8 mouse cellular contexts compared by ENCODE assay signal in genomic region chr2:152094856-152095545, GRCm38 (mm10). TPM values are rescaled to one million over a fixed set of nuclear protein-coding genes. Genes with fewer than 3 reads are reported as not detected.
A peak's percentile ranks its signal among the peaks of the same experiment; 100 is the strongest.
DNase-seq lines count a peak whose midpoint lies in the region; ATAC-seq and TF ChIP-seq lines count a peak whose summit lies in the region.

No protein-coding gene starts in this region.

- peaks cover 56% of the 10 kb centered on the region for H3K27me3 ChIP-seq in lung, embryonic 16.5 days (ENCODE audit: control insufficient read depth, insufficient read depth, low read depth, low read length)
- H3K27me3 ChIP-seq in embryonic facial prominence, embryonic 14.5 days (replicated peaks; ENCODE audit: control insufficient read depth, insufficient read depth, low read length), result peaks cover 57% of the 10 kb centered on the region
- peaks cover 51% of the 10 kb centered on the region for H3K27me3 ChIP-seq in intestine, postnatal 0 days (replicated peaks; ENCODE audit: control insufficient read depth, insufficient read depth, low read length)
- peaks cover 63% of the 10 kb centered on the region for H3K27me3 ChIP-seq in stomach, embryonic 15.5 days (replicated peaks)

- H3K9me3 ChIP-seq in lung, embryonic 16.5 days (ENCODE audit: control insufficient read depth, low read length), result no peaks in the 10 kb centered on the region
- no peaks in the 10 kb centered on the region for H3K9me3 ChIP-seq in embryonic facial prominence, embryonic 14.5 days (ENCODE audit: control insufficient read depth, low read length)
- no peaks in the 10 kb centered on the region for H3K9me3 ChIP-seq in intestine, postnatal 0 days (ENCODE audit: control insufficient read depth)
- no peaks in the 10 kb centered on the region for H3K9me3 ChIP-seq in stomach, embryonic 15.5 days

- 5% methylated on average over 29 of the region's 29 CpGs for WGBS in lung, embryonic 16.5 days
- WGBS in embryonic facial prominence, embryonic 14.5 days, result 7% methylated on average over 25 of the region's 29 CpGs
- 10% methylated on average over 29 of the region's 29 CpGs for WGBS in intestine, postnatal 0 days
- 5% methylated on average over 29 of the region's 29 CpGs for WGBS in stomach, embryonic 15.5 days

- H3K4me1 ChIP-seq in lung, embryonic 16.5 days (replicated peaks; ENCODE audit: control insufficient read depth, insufficient read depth, low read length), result peaks cover 6% of the 10 kb centered on the region
- 0 out of 2 replicates have a peak, but pooled peaks cover 5% of the 10 kb centered on the region for H3K4me1 ChIP-seq in embryonic facial prominence, embryonic 14.5 days (ENCODE audit: control insufficient read depth, insufficient read depth, low read length)
- H3K4me1 ChIP-seq in intestine, postnatal 0 days (replicated peaks; ENCODE audit: control insufficient read depth, insufficient read depth, low read length), result no peaks in the 10 kb centered on the region
- peaks cover 14% of the 10 kb centered on the region for H3K4me1 ChIP-seq in stomach, embryonic 15.5 days

- no peaks in the 10 kb centered on the region for H3K36me3 ChIP-seq in lung, embryonic 16.5 days (ENCODE audit: control insufficient read depth, insufficient read depth, low read length)
- H3K36me3 ChIP-seq in embryonic facial prominence, embryonic 14.5 days (ENCODE audit: control insufficient read depth, insufficient read depth, low read length), result no peaks in the 10 kb centered on the region
- H3K36me3 ChIP-seq in intestine, postnatal 0 days (ENCODE audit: control insufficient read depth, insufficient read depth), result no peaks in the 10 kb centered on the region
- H3K36me3 ChIP-seq in stomach, embryonic 15.5 days, result no peaks in the 10 kb centered on the region

- no peak overlapping the region for H3K9ac ChIP-seq in lung, embryonic 16.5 days (ENCODE audit: low read length)
- 0 out of 2 replicates have a peak overlapping the region, but pooled peaks have one; percentile 14 for H3K9ac ChIP-seq in embryonic facial prominence, embryonic 14.5 days (ENCODE audit: low read depth, low read length)
- H3K9ac ChIP-seq in intestine, postnatal 0 days (ENCODE audit: low read depth, low read length), result no peak overlapping the region
- no peak overlapping the region for H3K9ac ChIP-seq in stomach, embryonic 15.5 days

- no peak overlapping the region for H3K27ac ChIP-seq in lung, embryonic 16.5 days (ENCODE audit: low read length)
- no peak overlapping the region for H3K27ac ChIP-seq in embryonic facial prominence, embryonic 14.5 days (replicated peaks; ENCODE audit: low read depth, low read length)
- H3K27ac ChIP-seq in intestine, postnatal 0 days (ENCODE audit: low read depth, low read length), result no peak overlapping the region
- no peak overlapping the region for H3K27ac ChIP-seq in stomach, embryonic 15.5 days

- DNase-seq in lung, postnatal 36 days, result no peak
- no peak for DNase-seq in embryonic facial prominence, embryonic 14.5 days (ENCODE audit: low spot score)
- DNase-seq in adrenal gland, postnatal 4 days (ENCODE audit: low spot score in 2 of 2), result no peak
- DNase-seq in adrenal gland, postnatal 10 days, result no peak
- no peak for DNase-seq in left cerebral cortex, adult 9 months (ENCODE audit: low spot score in 2 of 2)

- peak; percentile 24; the same call in 1 of the 2 replicates for ATAC-seq in lung, embryonic 16.5 days (ENCODE audit: low read depth)
- no peak; the same call in 1 of the 2 replicates for ATAC-seq in embryonic facial prominence, embryonic 14.5 days (ENCODE audit: low read depth)
- ATAC-seq in intestine, postnatal 0 days, result no peak
- no peak; the same call in 1 of the 2 replicates for ATAC-seq in stomach, embryonic 15.5 days (ENCODE audit: insufficient read depth, low FRiP score, low read depth)

- peak overlapping the region; percentile 40 for H3K4me2 ChIP-seq in lung, embryonic 16.5 days (ENCODE audit: low read depth, low read length)
- H3K4me2 ChIP-seq in embryonic facial prominence, embryonic 14.5 days (ENCODE audit: low read depth, low read length), result peak overlapping the region; percentile 41
- H3K4me2 ChIP-seq in intestine, postnatal 0 days (replicated peaks; ENCODE audit: low read depth), result peak overlapping the region; percentile 32; the same call in 1 of the 2 replicates
- peak overlapping the region; percentile 42 for H3K4me2 ChIP-seq in stomach, embryonic 15.5 days

- 0 out of 2 replicates have a peak overlapping the region, but pooled peaks have one; percentile 21 for H3K4me3 ChIP-seq in lung, embryonic 16.5 days (ENCODE audit: low read length)
- H3K4me3 ChIP-seq in embryonic facial prominence, embryonic 14.5 days (ENCODE audit: low read depth, low read length), result peak overlapping the region; percentile 11; the same call in 1 of the 2 replicates
- H3K4me3 ChIP-seq in intestine, postnatal 0 days (ENCODE audit: low read depth, low read length), result no peak overlapping the region
- peak overlapping the region; percentile 19 for H3K4me3 ChIP-seq in stomach, embryonic 15.5 days (replicated peaks)

- no peak for TF ChIP-seq CTCF in intestine, postnatal 0 days (IDR thresholded peaks at IDR 0.05; ENCODE audit: low read depth)

RNA-seq across cellular contexts. Expression of gene Srxn1, which starts 10.3 kb away (rescaled TPM):
- polyA plus RNA-seq in lung, embryonic 16.5 days (2015; fragmentation: Nextera tagmentation; extraction: Ambion mirVana), result 5.7 and 5.9 TPM in 2 replicates
- 12.0 and 13.6 TPM in 2 replicates for polyA plus RNA-seq in embryonic facial prominence, embryonic 14.5 days (2014; fragmentation: Nextera tagmentation; extraction: Ambion mirVana)
- polyA plus RNA-seq in intestine, postnatal 0 days (2015; fragmentation: Nextera tagmentation; extraction: Ambion mirVana), result 102 and 104 TPM in 2 replicates
- 12.2 and 12.7 TPM in 2 replicates for polyA plus RNA-seq in stomach, embryonic 15.5 days (2015; fragmentation: Nextera tagmentation; extraction: Ambion mirVana)
- 10 to 100 TPM; 47.2 to 58.2 TPM for total RNA-seq in adrenal gland, postnatal 4 days (2021)
- 100 to 1,000 TPM in 1 of 2 experiments, 10 to 100 TPM in 1; 48.5 to 177 TPM for total RNA-seq in adrenal gland, postnatal 10 days (2021)

RNA-seq across cellular contexts. Expression of gene Scrt2, which starts 13.7 kb away (rescaled TPM):
- polyA plus RNA-seq in lung, embryonic 16.5 days (2015; fragmentation: Nextera tagmentation; extraction: Ambion mirVana), result 0.06 TPM in 1 of 2 replicates, not detected in the other
- 0.29 TPM in 2 replicates for polyA plus RNA-seq in embryonic facial prominence, embryonic 14.5 days (2014; fragmentation: Nextera tagmentation; extraction: Ambion mirVana)
- polyA plus RNA-seq in intestine, postnatal 0 days (2015; fragmentation: Nextera tagmentation; extraction: Ambion mirVana), result not detected in 2 replicates
- 0.04 and 0.05 TPM in 2 replicates for polyA plus RNA-seq in stomach, embryonic 15.5 days (2015; fragmentation: Nextera tagmentation; extraction: Ambion mirVana)
- total RNA-seq in adrenal gland, postnatal 4 days (2021), result under 1 TPM; 0.53 to 0.59 TPM
- under 1 TPM; 0.21 to 0.27 TPM for total RNA-seq in adrenal gland, postnatal 10 days (2021)

RNA-seq across cellular contexts. Expression of gene Tcf15, which starts 48.4 kb away (rescaled TPM):
- 4.7 and 6.1 TPM in 2 replicates for polyA plus RNA-seq in lung, embryonic 16.5 days (2015; fragmentation: Nextera tagmentation; extraction: Ambion mirVana)
- polyA plus RNA-seq in embryonic facial prominence, embryonic 14.5 days (2014; fragmentation: Nextera tagmentation; extraction: Ambion mirVana), result 10.6 TPM in 2 replicates
- polyA plus RNA-seq in intestine, postnatal 0 days (2015; fragmentation: Nextera tagmentation; extraction: Ambion mirVana), result 3.2 and 4.5 TPM in 2 replicates
- 8.2 and 10.7 TPM in 2 replicates for polyA plus RNA-seq in stomach, embryonic 15.5 days (2015; fragmentation: Nextera tagmentation; extraction: Ambion mirVana)
- 1 to 10 TPM; 7.7 to 9.3 TPM for total RNA-seq in adrenal gland, postnatal 4 days (2021)
- 10 to 100 TPM; 22.8 to 28.8 TPM for total RNA-seq in adrenal gland, postnatal 10 days (2021)
